Mouse (Mus musculus): ENCODE data around the gene 2210016F16Rik. TPM values are rescaled to one million over a fixed set of nuclear protein-coding genes. Genes with fewer than 3 reads are reported as not detected.
A peak's percentile ranks its signal among the peaks of the same experiment; 100 is the strongest.
"Not testable (repeated sequence)": the region's sequence is repeated elsewhere in the genome, so short reads cannot be mapped to it uniquely, and the experiment has no call there.

The 2210016F16Rik gene
- 30.0 and 30.1 TPM in 2 replicates for polyA plus RNA-seq (2015; fragmentation: Nextera tagmentation; extraction: Ambion mirVana)

DNA sequence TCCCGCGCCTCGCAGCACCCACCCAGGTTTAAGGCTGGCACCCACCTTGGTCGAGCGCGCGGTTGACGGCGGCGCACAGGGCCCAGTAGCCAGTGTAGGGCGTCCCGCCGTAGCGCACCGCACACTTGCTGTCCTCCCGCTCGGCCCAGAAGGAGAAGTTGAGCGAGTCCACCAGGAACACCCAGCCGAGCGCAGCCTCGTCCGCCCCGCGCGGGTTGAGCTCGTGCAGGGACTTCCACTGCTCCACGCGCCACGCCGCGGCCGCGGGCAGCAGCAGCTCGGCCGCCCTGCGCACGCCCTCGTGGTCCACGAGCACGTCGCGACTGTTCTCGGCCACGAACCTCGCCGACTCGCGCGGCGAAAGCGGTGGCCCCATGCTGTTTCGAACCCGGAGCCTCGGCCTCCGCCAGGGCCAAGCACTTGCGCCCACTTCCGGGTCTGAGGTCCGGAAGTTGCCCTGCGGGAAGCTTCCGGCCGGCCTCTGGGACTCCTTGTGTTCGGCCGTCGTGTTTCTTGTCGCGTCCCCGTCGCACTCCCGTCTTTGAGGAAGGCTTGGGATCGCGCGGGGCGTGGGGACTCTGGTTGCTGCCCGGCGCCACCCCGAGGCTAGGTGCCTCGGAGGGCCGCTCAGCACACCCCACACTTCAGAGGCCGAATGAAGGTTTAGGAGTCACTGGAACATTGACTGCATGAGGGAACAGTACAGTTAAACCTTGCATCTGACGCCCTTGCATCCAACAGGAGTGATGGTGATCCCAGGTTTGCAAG, at the start of gene 2210016F16Rik:
2210016F16Rik (minus strand) TSS at position 447 of the 768 bp plus-strand sequence.
- H3K27ac ChIP-seq (replicated peaks): peak within 1 kb of the TSS; percentile 48
- peak; percentile 59 for ATAC-seq (ENCODE audit: insufficient number of reproducible peaks, low FRiP score, low TSS enrichment, low read depth)
- H3K27me3 ChIP-seq: no peaks in the 10 kb centered on the region
- peaks cover 10% of the 10 kb centered on the region for H3K4me1 ChIP-seq
- H3K9ac ChIP-seq: peak within 1 kb of the TSS; percentile 75
- H3K4me2 ChIP-seq (replicated peaks): peak within 1 kb of the TSS; percentile 82
- 2% methylated on average over 80 of the region's 80 CpGs for WGBS
- H3K4me3 ChIP-seq (replicated peaks): peak within 1 kb of the TSS; percentile 67
- H3K36me3 ChIP-seq: peaks cover 28% of the 10 kb centered on the region
- peaks cover 15% of the 10 kb centered on the region; the same call in 1 of the 2 replicates for H3K9me3 ChIP-seq (replicated peaks)

DNA sequence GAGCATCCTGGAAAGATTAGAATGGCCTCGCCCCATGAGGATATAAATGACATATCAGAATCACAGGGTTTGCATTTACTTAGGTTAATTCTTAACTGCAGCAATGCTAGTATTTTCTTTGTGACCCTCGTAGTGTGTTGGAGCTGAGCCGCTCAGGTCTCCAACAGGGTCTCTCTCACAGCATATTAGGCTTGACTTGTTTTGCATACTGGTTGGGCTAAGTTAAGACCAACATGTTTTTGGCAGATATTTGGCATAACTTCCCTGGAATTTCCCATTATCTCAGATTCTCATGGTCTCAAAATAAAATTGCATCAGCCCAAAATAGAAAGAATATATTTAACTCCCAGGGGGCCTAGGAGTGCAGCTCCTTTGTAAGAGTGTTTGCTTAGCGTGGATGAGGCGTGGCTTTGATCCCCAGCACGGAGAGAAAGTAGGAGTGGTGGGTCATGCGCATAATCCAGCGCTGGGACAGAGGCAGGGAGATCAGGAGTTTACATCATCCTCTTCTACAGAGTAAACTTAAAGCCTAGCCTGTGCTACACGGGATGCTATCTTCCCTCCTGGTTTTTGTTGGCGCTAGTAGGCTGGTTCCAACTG, 38.1 kb upstream of the 2210016F16Rik start:
- Histone ChIP-seq H3K27me3 (no peaks in the 10 kb centered on the region), H3K4me3 (replicated peaks) (no peak overlapping the region), H3K9ac (no peak overlapping the region), H3K27ac (replicated peaks) (peak overlapping the region; percentile 30; the same call in 1 of the 2 replicates), H3K36me3 (no peaks in the 10 kb centered on the region), H3K4me2 (replicated peaks) (no peak overlapping the region), H3K9me3 (replicated peaks) (no peaks in the 10 kb centered on the region), H3K4me1 (peaks cover 7% of the 10 kb centered on the region; the same call in 1 of the 2 replicates)
- no peak for ATAC-seq (ENCODE audit: insufficient number of reproducible peaks, low FRiP score, low TSS enrichment, low read depth)
- WGBS: 58% methylated on average over 10 of the region's 10 CpGs

DNA sequence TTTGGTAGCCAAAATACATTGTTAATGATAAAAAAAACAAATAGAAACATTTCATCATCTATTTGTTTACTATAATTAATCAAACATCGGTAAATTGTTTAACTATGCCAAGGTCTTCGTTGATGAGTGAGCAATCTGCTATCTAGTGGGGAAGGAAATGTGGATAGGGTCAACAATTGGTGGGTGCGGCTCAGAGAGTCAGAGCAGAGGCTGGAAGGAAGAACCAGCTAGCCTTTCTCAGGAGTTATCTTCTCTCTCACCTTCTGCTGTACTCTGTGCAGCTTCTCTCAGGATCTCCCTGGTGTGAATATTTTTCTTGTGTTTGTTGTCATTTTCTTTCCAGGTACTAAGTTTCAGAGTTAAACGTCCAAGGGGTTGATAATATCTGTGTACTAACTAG, 37.2 kb upstream of the 2210016F16Rik start:
- Histone ChIP-seq H3K4me3 (replicated peaks) (no peak overlapping the region), H3K9me3 (replicated peaks) (no peaks in the 10 kb centered on the region), H3K36me3 (no peaks in the 10 kb centered on the region), H3K4me1 (peaks cover 7% of the 10 kb centered on the region; the same call in 1 of the 2 replicates), H3K9ac (no peak overlapping the region), H3K27ac (replicated peaks) (no peak overlapping the region), H3K4me2 (replicated peaks) (no peak overlapping the region), H3K27me3 (no peaks in the 10 kb centered on the region)
- ATAC-seq (ENCODE audit: insufficient number of reproducible peaks, low FRiP score, low TSS enrichment, low read depth): no peak
- 79% methylated on average over 4 of the region's 4 CpGs for WGBS

DNA sequence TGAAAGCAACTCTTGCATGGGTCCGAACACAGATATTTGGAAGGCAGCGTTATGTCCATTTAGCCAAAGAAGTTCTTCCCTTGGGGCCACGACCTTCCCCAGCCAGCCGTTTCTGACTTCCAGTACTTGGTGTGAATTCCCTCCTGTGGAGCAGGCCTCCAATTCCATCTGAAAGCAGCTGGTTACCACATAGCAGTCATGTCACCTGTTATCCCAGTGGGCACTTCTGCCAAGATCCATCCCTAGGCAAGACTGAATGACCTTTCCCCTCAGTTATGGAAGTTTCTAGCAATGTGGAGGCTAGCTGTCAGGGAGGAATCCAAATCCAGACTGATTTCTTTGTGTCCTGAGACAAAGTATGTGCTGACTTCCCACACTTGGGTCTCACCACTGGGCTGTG, 36.0 kb upstream of the 2210016F16Rik start:
- Histone ChIP-seq H3K4me1 (peaks cover 7% of the 10 kb centered on the region; the same call in 1 of the 2 replicates), H3K27ac (replicated peaks) (no peak overlapping the region), H3K36me3 (no peaks in the 10 kb centered on the region), H3K27me3 (no peaks in the 10 kb centered on the region), H3K4me3 (replicated peaks) (no peak overlapping the region), H3K9ac (no peak overlapping the region), H3K4me2 (replicated peaks) (no peak overlapping the region), H3K9me3 (replicated peaks) (no peaks in the 10 kb centered on the region)
- ATAC-seq (ENCODE audit: insufficient number of reproducible peaks, low FRiP score, low TSS enrichment, low read depth): no peak
- WGBS: 80% methylated on average over 4 of the region's 4 CpGs

DNA sequence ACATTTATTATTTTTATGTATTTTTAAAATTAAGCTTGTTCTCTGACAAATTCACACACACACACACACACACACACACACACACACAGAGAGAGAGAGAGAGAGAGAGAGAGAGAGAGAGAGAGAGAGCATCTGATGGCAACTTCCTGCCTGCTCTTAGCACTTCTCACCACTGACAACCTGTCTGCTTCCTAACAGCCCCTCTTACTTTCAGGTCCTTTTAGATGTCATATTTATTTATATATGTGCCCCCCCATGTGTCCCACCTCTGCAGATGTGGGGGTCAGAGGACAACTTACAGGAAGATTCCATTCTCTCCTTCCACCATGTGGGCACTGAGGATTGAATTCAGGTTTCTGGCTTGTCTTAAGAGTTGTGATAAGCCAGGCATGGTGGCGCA, 34.2 kb upstream of the 2210016F16Rik start:
- Histone ChIP-seq H3K4me2 (replicated peaks) (no peak overlapping the region), H3K36me3 (no peaks in the 10 kb centered on the region), H3K4me3 (replicated peaks) (no peak overlapping the region), H3K9ac (no peak overlapping the region), H3K27me3 (no peaks in the 10 kb centered on the region), H3K9me3 (replicated peaks) (no peaks in the 10 kb centered on the region), H3K4me1 (peaks cover 12% of the 10 kb centered on the region; the same call in 1 of the 2 replicates), H3K27ac (replicated peaks) (no peak overlapping the region)
- no peak for ATAC-seq (ENCODE audit: insufficient number of reproducible peaks, low FRiP score, low TSS enrichment, low read depth)
- WGBS: 93% methylated on average over 1 of the region's 1 CpGs

DNA sequence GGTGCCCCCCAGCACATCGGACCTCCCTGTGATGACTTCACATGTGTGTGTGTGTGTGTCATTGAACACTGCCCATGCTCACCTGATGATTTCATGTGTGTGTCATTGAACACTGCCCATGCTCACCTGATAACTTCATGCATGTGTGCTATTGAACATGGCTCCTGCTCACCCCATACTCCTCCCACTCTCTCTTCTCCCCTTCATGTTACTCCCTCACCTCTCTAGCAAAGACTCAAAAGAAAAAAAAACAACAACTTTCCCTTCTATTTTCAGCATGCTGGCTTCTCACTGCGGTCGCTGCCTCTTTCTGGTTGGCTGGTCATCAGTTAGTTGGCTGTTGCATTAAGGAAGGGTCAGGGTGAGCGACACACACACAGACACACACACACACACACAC, 33.6 kb upstream of the 2210016F16Rik start:
- 78% methylated on average over 4 of the region's 4 CpGs for WGBS
- no peak overlapping the region for H3K4me2 ChIP-seq (replicated peaks)
- H3K27me3 ChIP-seq: no peaks in the 10 kb centered on the region
- no peak overlapping the region for H3K27ac ChIP-seq (replicated peaks)
- no peak overlapping the region for H3K4me3 ChIP-seq (replicated peaks)
- H3K36me3 ChIP-seq: no peaks in the 10 kb centered on the region
- ATAC-seq (ENCODE audit: insufficient number of reproducible peaks, low FRiP score, low TSS enrichment, low read depth): no peak
- no peaks in the 10 kb centered on the region for H3K9me3 ChIP-seq (replicated peaks)
- H3K4me1 ChIP-seq: peaks cover 12% of the 10 kb centered on the region; the same call in 1 of the 2 replicates
- H3K9ac ChIP-seq: no peak overlapping the region

DNA sequence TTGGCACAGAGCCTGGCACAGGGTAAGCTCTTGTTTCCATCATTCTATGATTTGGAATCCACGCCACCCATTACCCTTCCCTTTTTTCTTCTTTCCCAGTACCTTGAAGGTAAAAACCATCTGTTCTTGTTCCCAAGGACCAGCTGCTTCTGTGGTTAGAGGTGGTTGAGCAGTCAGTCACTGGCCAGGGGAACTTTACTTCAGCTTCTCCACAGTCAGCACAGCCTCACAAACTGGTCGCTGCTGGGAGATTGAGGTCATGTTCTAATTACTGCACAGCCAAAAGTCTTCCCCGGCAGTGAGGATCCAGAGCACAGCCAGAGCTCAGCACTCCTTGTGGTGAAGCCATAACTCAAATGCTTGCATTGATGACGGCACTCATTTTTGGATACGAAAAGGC, 30.8 kb upstream of the 2210016F16Rik start:
- ATAC-seq (ENCODE audit: insufficient number of reproducible peaks, low FRiP score, low TSS enrichment, low read depth): no peak
- WGBS: 62% methylated on average over 5 of the region's 5 CpGs
- Histone ChIP-seq H3K4me3 (replicated peaks) (no peak overlapping the region), H3K27ac (replicated peaks) (no peak overlapping the region), H3K4me1 (0 out of 2 replicates have a peak, but pooled peaks cover 6% of the 10 kb centered on the region), H3K9me3 (replicated peaks) (no peaks in the 10 kb centered on the region), H3K36me3 (peaks cover 19% of the 10 kb centered on the region), H3K9ac (no peak overlapping the region), H3K4me2 (replicated peaks) (no peak overlapping the region), H3K27me3 (no peaks in the 10 kb centered on the region)

DNA sequence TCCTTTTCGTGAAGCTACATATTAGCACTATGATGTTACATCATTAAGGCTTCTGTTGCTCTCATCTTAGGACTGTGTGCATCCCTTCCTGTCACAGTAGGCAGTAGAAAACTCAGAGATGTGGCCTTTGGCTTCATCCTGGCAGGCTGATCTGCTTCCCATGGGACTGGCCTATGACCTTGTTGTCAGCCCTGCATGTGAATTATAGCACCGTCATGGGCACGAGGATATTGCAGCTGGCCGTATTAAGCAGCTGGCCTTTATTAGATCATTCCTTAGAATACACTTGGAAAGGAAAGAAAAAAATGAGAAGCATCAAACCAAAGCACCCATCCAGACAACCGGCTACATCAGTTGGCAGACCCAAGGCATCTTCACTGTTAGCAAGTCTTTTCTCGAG, 30.3 kb upstream of the 2210016F16Rik start:
- ATAC-seq (ENCODE audit: insufficient number of reproducible peaks, low FRiP score, low TSS enrichment, low read depth): no peak
- 58% methylated on average over 6 of the region's 6 CpGs for WGBS
- H3K9me3 ChIP-seq (replicated peaks): no peaks in the 10 kb centered on the region

DNA sequence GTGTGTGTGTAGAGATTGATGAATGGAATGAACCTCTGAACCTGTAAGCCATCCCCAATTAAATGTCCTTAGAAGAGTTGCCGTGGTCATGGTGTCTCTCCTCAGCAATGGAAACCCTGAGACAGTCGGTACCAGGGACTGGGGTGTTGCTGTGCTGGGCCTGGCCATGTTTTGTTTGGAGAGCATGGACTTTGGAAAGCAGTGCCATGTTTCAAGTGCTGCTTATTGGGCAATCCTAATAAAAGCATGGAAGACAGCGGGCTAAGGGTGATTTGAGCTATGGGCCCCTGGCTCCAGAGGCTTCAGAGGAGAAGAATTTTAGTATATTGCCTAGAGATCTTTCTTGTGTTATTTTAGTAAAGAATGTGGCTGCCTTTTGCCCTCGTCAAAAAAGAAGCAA, 26.0 kb upstream of the 2210016F16Rik start:
- no peaks in the 10 kb centered on the region for H3K27me3 ChIP-seq
- no peak overlapping the region for H3K27ac ChIP-seq (replicated peaks)
- WGBS: 89% methylated on average over 4 of the region's 4 CpGs
- H3K4me3 ChIP-seq (replicated peaks): no peak overlapping the region
- H3K9ac ChIP-seq: no peak overlapping the region
- ATAC-seq (ENCODE audit: insufficient number of reproducible peaks, low FRiP score, low TSS enrichment, low read depth): no peak
- no peaks in the 10 kb centered on the region for H3K9me3 ChIP-seq (replicated peaks)
- 0 out of 2 replicates have a peak, but pooled peaks cover 6% of the 10 kb centered on the region for H3K4me1 ChIP-seq
- H3K36me3 ChIP-seq: peaks cover 29% of the 10 kb centered on the region
- no peak overlapping the region for H3K4me2 ChIP-seq (replicated peaks)

More for the DNA sequence above, 30.3 kb upstream of the 2210016F16Rik start:
- H3K9ac ChIP-seq: no peak overlapping the region
- no peak overlapping the region for H3K4me2 ChIP-seq (replicated peaks)
- peaks cover 21% of the 10 kb centered on the region for H3K36me3 ChIP-seq
- no peaks in the 10 kb centered on the region for H3K27me3 ChIP-seq
- H3K27ac ChIP-seq (replicated peaks): no peak overlapping the region
- 0 out of 2 replicates have a peak, but pooled peaks cover 6% of the 10 kb centered on the region for H3K4me1 ChIP-seq
- no peak overlapping the region for H3K4me3 ChIP-seq (replicated peaks)

DNA sequence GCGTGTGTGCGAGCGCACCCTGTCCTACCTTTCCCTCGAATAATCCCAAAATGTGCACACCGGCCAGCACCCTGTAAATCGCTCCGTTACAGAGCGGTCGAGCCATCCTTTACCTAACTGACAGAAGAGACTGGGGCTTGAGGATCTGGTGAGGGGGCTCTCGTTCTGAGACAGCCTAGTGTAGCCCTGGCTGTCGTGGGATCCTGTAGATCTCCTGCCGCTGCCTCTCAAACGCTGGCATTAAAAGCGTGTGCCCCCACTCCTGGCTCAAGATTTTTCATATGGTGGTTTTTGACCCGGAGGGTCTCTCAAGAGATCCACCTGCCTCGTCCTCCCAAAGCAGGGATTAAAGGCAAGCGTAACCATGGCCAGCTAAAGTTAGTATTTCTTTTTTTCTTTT, 18.2 kb upstream of the 2210016F16Rik start, which contains the start of gene Hnrnpk:
Hnrnpk (minus strand) TSS at position 101 of the 400 bp plus-strand sequence.
- not testable (repeated sequence) for H3K4me1 ChIP-seq; H3K36me3 ChIP-seq; H3K27me3 ChIP-seq; H3K9me3 ChIP-seq (replicated peaks); ATAC-seq (ENCODE audit: insufficient number of reproducible peaks, low FRiP score, low TSS enrichment, low read depth)
- Histone ChIP-seq H3K4me3 (replicated peaks) (peak within 1 kb of the TSS; percentile 99), H3K27ac (replicated peaks) (peak within 1 kb of the TSS; percentile 99), H3K9ac (peak within 1 kb of the TSS; percentile 99), H3K4me2 (replicated peaks) (peak within 1 kb of the TSS; percentile 46)
- 9% methylated on average over 17 of the region's 17 CpGs for WGBS

DNA sequence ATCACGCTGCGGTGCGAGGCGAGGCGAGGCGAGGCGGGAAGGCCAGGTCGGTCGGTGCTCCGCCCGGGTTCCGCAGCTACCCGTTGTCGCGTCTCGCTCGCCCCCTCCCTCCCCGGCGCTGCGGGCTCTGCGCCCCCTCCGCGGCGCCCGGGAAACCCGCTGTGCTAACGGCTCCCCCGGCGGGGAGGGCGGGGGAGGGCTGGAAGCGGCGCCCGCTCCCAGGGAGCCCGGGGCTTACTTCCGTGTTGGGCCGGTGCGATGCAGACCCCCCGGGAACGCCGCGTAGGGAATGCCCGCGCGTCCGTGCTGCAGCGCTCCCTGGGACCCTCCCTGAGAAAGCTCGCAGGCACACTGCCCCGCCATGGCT, 17.7 kb upstream of the 2210016F16Rik start:
- Histone ChIP-seq H3K4me2 (replicated peaks) (peak overlapping the region; percentile 46), H3K9me3 (replicated peaks) (no peaks in the 10 kb centered on the region), H3K4me3 (replicated peaks) (peak overlapping the region; percentile 99), H3K4me1 (peaks cover 3% of the 10 kb centered on the region; the same call in 1 of the 2 replicates), H3K9ac (peak overlapping the region; percentile 99), H3K27ac (replicated peaks) (peak overlapping the region; percentile 99), H3K36me3 (peaks cover 8% of the 10 kb centered on the region), H3K27me3 (no peaks in the 10 kb centered on the region)
- WGBS: 0% methylated on average over 20 of the region's 48 CpGs
- peak; percentile 67 for ATAC-seq (ENCODE audit: insufficient number of reproducible peaks, low FRiP score, low TSS enrichment, low read depth)

Measured in embryonic facial prominence, embryonic 15.5 days (tissue).